In the genomic region with DNA sequence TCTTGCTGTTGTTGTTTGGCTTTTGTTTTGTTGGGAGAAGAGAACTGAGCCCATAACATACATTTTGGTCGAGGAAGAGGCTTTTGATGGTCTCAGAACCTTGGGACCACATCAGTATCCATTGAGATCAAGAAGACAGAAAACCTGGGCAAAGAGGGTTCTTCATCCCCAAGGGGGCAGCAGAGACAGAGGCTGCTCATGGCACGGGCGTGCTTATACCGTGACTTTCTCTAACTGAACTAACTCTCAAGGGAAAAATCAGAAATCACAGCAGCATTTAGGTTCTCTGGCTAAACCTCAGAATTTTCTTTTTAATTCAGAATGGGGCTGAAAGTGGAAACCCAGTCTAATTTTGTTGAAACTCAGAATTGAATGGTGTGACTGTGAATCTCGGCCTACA, we compare ENCODE assay signal across 24 mouse cellular contexts. TPM values are rescaled to one million over a fixed set of nuclear protein-coding genes. Genes with fewer than 3 reads are reported as not detected.
DNase-seq lines count a peak whose midpoint lies in the region; ATAC-seq and TF ChIP-seq lines count a peak whose summit lies in the region.
"Had no signal": no experiment of that assay in that cellular context is flagged by ENCODE, and none has a peak within 500 bp of the region (broad histone marks: within the 10 kb centered on the region; RNA-seq: fewer than 3 reads in every experiment).

No protein-coding gene starts in this region.

- H3K9ac ChIP-seq in forebrain, embryonic 14.5 days (ENCODE audit: low read length) = no peak overlapping the region
- no peak overlapping the region for H3K9ac ChIP-seq in forebrain, embryonic 15.5 days (replicated peaks)
- H3K9ac ChIP-seq in CH12.LX (ENCODE audit: insufficient read depth, low read depth) = no peak overlapping the region
- H3K9ac ChIP-seq: embryonic facial prominence, embryonic 12.5 days; hindbrain, embryonic 15.5 days; neural tube, embryonic 13.5 days had no signal

- no peaks in the 10 kb centered on the region for H3K79me2 ChIP-seq in CH12.LX (replicated peaks; ENCODE audit: control insufficient read depth, extremely low read depth, insufficient read depth, poor library complexity, severe bottlenecking)

- ATAC-seq in forebrain, embryonic 14.5 days = no peak
- no peak for ATAC-seq in forebrain, embryonic 15.5 days (replicated peaks)
- no peak for ATAC-seq in erythroblast, adult 5-6 weeks (replicated peaks; ENCODE audit: low FRiP score, poor library complexity, severe bottlenecking)

- TF ChIP-seq RAD21 in CH12.LX (IDR thresholded peaks at IDR 0.05; ENCODE audit: low read depth, low read length) = peak; percentile 38

- H3K9me3 ChIP-seq in forebrain, embryonic 14.5 days (replicated peaks; ENCODE audit: control insufficient read depth, low read length) = no peaks in the 10 kb centered on the region
- no peaks in the 10 kb centered on the region for H3K9me3 ChIP-seq in forebrain, embryonic 15.5 days
- no peaks in the 10 kb centered on the region for H3K9me3 ChIP-seq in CH12.LX (replicated peaks; ENCODE audit: low read length)
- H3K9me3 ChIP-seq: embryonic facial prominence, embryonic 12.5 days; forebrain, embryonic 10.5 days; G1E; hindbrain, embryonic 15.5 days; neural tube, embryonic 13.5 days had no signal

- in situ Hi-C loops in CH12.LX (cut with MboI; ENCODE audit: low pct_ligation_motif_present, low pct_unique_long_range_greater_than_20kb, low sequenced_read_pairs) = no loop called here

- intact Hi-C loops in left cerebral cortex, adult 2 months (cut with DNase I) = loop anchor here (5.0 kb wide), 1 partner anchor 93 kb away; no protein-coding TSS in a partner anchor

- H3K4me3 ChIP-seq in forebrain, embryonic 14.5 days (ENCODE audit: low read depth, low read length) = no peak overlapping the region
- no peak overlapping the region for H3K4me3 ChIP-seq in forebrain, embryonic 15.5 days
- no peak overlapping the region for H3K4me3 ChIP-seq in left cerebral cortex, adult 2 months
- no peak overlapping the region for H3K4me3 ChIP-seq in CH12.LX (replicated peaks in 1 of 3; ENCODE audit: low read depth in 2 of 3, low read length in 2 of 3, poor library complexity in 1 of 3)
- H3K4me3 ChIP-seq: embryonic facial prominence, embryonic 12.5 days; forebrain, embryonic 10.5 days; gastrocnemius, adult 2 months; hindbrain, embryonic 15.5 days; neural tube, embryonic 13.5 days had no signal

- peak; percentile 36 for TF ChIP-seq CTCF in left cerebral cortex, adult 2 months (IDR thresholded peaks at IDR 0.05)
- TF ChIP-seq CTCF in CH12.LX (conservative IDR thresholded peaks at IDR 0.05 in 1 of 2, IDR thresholded peaks at IDR 0.05 in 1 of 2; ENCODE audit: low read depth in 2 of 2, low read length in 2 of 2) = peak in 1 of 2 experiments; percentile 57; a peak in 2 of 4 replicates

- H3K27me3 ChIP-seq in forebrain, embryonic 14.5 days (replicated peaks; ENCODE audit: control insufficient read depth, insufficient read depth, low read length) = no peaks in the 10 kb centered on the region
- no peaks in the 10 kb centered on the region for H3K27me3 ChIP-seq in forebrain, embryonic 15.5 days
- peaks cover 38% of the 10 kb centered on the region for H3K27me3 ChIP-seq in CH12.LX (replicated peaks)
- H3K27me3 ChIP-seq: embryonic facial prominence, embryonic 12.5 days; hindbrain, embryonic 15.5 days; neural tube, embryonic 13.5 days had no signal

- H3K4me2 ChIP-seq in forebrain, embryonic 14.5 days (ENCODE audit: low read length) = no peak overlapping the region
- no peak overlapping the region for H3K4me2 ChIP-seq in forebrain, embryonic 15.5 days (replicated peaks)
- H3K4me2 ChIP-seq in CH12.LX (ENCODE audit: insufficient read depth, low read depth, poor library complexity, severe bottlenecking) = 0 out of 2 replicates have a peak overlapping the region, but pooled peaks have one; percentile 30
- H3K4me2 ChIP-seq: embryonic facial prominence, embryonic 12.5 days; hindbrain, embryonic 15.5 days; neural tube, embryonic 13.5 days had no signal

- peaks cover 3% of the 10 kb centered on the region; the same call in 1 of the 2 replicates for H3K4me1 ChIP-seq in forebrain, embryonic 14.5 days (ENCODE audit: control insufficient read depth, insufficient read depth, low read length)
- H3K4me1 ChIP-seq in forebrain, embryonic 15.5 days = peaks cover 10% of the 10 kb centered on the region
- H3K4me1 ChIP-seq in CH12.LX (ENCODE audit: control insufficient read depth in 1 of 2, insufficient read depth in 2 of 2) = 0 out of 4 replicates have a peak, but pooled peaks cover 0 to 5% of the 10 kb centered on the region in 2 experiments
- H3K4me1 ChIP-seq: embryonic facial prominence, embryonic 12.5 days; forebrain, embryonic 10.5 days had no signal

- H3K27ac ChIP-seq in forebrain, embryonic 14.5 days (ENCODE audit: low read depth, low read length) = no peak overlapping the region
- H3K27ac ChIP-seq in forebrain, embryonic 15.5 days (replicated peaks) = no peak overlapping the region
- H3K27ac ChIP-seq in left cerebral cortex, adult 2 months = no peak overlapping the region
- no peak overlapping the region for H3K27ac ChIP-seq in CH12.LX (ENCODE audit: insufficient read depth, low read depth)
- H3K27ac ChIP-seq: embryonic facial prominence, embryonic 12.5 days; forebrain, embryonic 10.5 days; gastrocnemius, adult 2 months; hindbrain, embryonic 15.5 days; neural tube, embryonic 13.5 days had no signal

- 57% methylated on average over 5 of the region's 5 CpGs for WGBS in forebrain, embryonic 14.5 days
- 53% methylated on average over 5 of the region's 5 CpGs for WGBS in forebrain, embryonic 15.5 days

- dilution Hi-C loops in CH12.LX (cut with MboI; ENCODE audit: extremely low pct_ligation_motif_present, extremely low pct_unique_long_range_greater_than_20kb, low sequenced_read_pairs) = no loop called here

- peak; percentile 3 for DNase-seq in forebrain, embryonic 14.5 days (ENCODE audit: low spot score)
- no peak for DNase-seq in left cerebral cortex, adult 2 months (ENCODE audit: extremely low spot score in 1 of 2, low spot score in 2 of 2)
- no peak for DNase-seq in left cerebral cortex, adult 9 months (ENCODE audit: low spot score in 2 of 2)
- peak; percentile 24 for DNase-seq in CH12.LX (ENCODE audit: extremely low read depth)
- peak; percentile 2 for DNase-seq in induced T-regulatory cell, adult 2 months (ENCODE audit: low read depth)
- DNase-seq in B cell, adult 2 months = no peak
- DNase-seq: adrenal gland, postnatal 14 days; gastrocnemius, adult 2 months; kidney, adult 8-10 months; lung, adult 18-20 months; thymus, postnatal 14 days had no signal

- TF ChIP-seq EP300 in CH12.LX (IDR thresholded peaks at IDR 0.05; ENCODE audit: low read length) = no peak

- H3K36me3 ChIP-seq in forebrain, embryonic 14.5 days (ENCODE audit: control insufficient read depth, insufficient read depth, low read length) = no peaks in the 10 kb centered on the region
- no peaks in the 10 kb centered on the region for H3K36me3 ChIP-seq in forebrain, embryonic 15.5 days
- no peaks in the 10 kb centered on the region for H3K36me3 ChIP-seq in CH12.LX (replicated peaks in 1 of 2; ENCODE audit: control insufficient read depth in 1 of 2, insufficient read depth in 1 of 2, low read length in 1 of 2)
- H3K36me3 ChIP-seq: embryonic facial prominence, embryonic 12.5 days; forebrain, embryonic 10.5 days; G1E; hindbrain, embryonic 15.5 days; neural tube, embryonic 13.5 days had no signal

- no peak for TF ChIP-seq POLR2A in CH12.LX (IDR thresholded peaks at IDR 0.05; ENCODE audit: low read depth, low read length)

TF ChIP-seq in CH12.LX, 34 proteins besides CTCF, POLR2A, EP300 and RAD21:
- TF ChIP-seq CHD2 (IDR thresholded peaks at IDR 0.05; ENCODE audit: low read length) (no peak), BHLHE40 (IDR thresholded peaks at IDR 0.05; ENCODE audit: low read depth, low read length) (peak; percentile 76), SMC3 (IDR thresholded peaks at IDR 0.05; ENCODE audit: low read depth, low read length) (peak; percentile 15; the same call in 1 of the 2 replicates)

RNA-seq across cellular contexts. Expression of a gene that starts 14.3 kb away (rescaled TPM):
- not detected in 2 replicates for polyA plus RNA-seq in forebrain, embryonic 14.5 days (2014; fragmentation: Nextera tagmentation; extraction: Ambion mirVana)
- polyA plus RNA-seq in forebrain, embryonic 15.5 days (2015; fragmentation: Nextera tagmentation; extraction: Ambion mirVana) = not detected in 2 replicates
- not detected for total RNA-seq in left cerebral cortex, adult 2 months (2021)
- total RNA-seq in CH12.LX (2012; rRNA removed) = not detected in 2 replicates
- total RNA-seq in CH12.LX (2014; rRNA removed) = not detected in 2 replicates
- not detected in 2 replicates for polyA plus RNA-seq in CH12.LX (2012; ENCODE audit: insufficient read length, low read depth)
- total RNA-seq in erythroblast, adult 5-6 weeks (2015; ENCODE audit: low replicate concordance) = not detected in 2 replicates
- not detected in 2 replicates for total RNA-seq in erythroblast, adult 5-6 weeks (2017; ENCODE audit: low replicate concordance)
- total RNA-seq: adrenal gland, postnatal 14 days; gastrocnemius, adult 2 months; left cerebral cortex, adult 18-20 months; megakaryocyte progenitor cell, adult 5-6 weeks had no signal
- polyA plus RNA-seq: C2C12; embryonic facial prominence, embryonic 12.5 days; forebrain, embryonic 10.5 days; G1E; heart, embryonic 14.5 days; hindbrain, embryonic 15.5 days; neural tube, embryonic 13.5 days; stomach, embryonic 16.5 days had no signal

RNA-seq across cellular contexts. Expression of a gene that starts 20.2 kb away (rescaled TPM):
- polyA plus RNA-seq in forebrain, embryonic 14.5 days (2014; fragmentation: Nextera tagmentation; extraction: Ambion mirVana) = not detected in 2 replicates
- polyA plus RNA-seq in forebrain, embryonic 15.5 days (2015; fragmentation: Nextera tagmentation; extraction: Ambion mirVana) = not detected in 2 replicates
- total RNA-seq in left cerebral cortex, adult 2 months (2021) = not detected
- not detected in 2 replicates for total RNA-seq in CH12.LX (2012; rRNA removed)
- not detected in 2 replicates for total RNA-seq in CH12.LX (2014; rRNA removed)
- polyA plus RNA-seq in CH12.LX (2012; ENCODE audit: insufficient read length, low read depth) = not detected in 2 replicates
- not detected in 2 replicates for total RNA-seq in erythroblast, adult 5-6 weeks (2015; ENCODE audit: low replicate concordance)
- total RNA-seq in erythroblast, adult 5-6 weeks (2017; ENCODE audit: low replicate concordance) = not detected in 2 replicates
- total RNA-seq: gastrocnemius, adult 2 months; left cerebral cortex, adult 18-20 months; megakaryocyte progenitor cell, adult 5-6 weeks had no signal
- polyA plus RNA-seq: C2C12; embryonic facial prominence, embryonic 12.5 days; forebrain, embryonic 10.5 days; G1E; heart, embryonic 14.5 days; hindbrain, embryonic 15.5 days; limb, embryonic 14.5 days; neural tube, embryonic 13.5 days; stomach, embryonic 16.5 days had no signal

RNA-seq across cellular contexts. Expression of a gene that starts 33.3 kb away (rescaled TPM):
- not detected in 2 replicates for polyA plus RNA-seq in forebrain, embryonic 14.5 days (2014; fragmentation: Nextera tagmentation; extraction: Ambion mirVana)
- not detected in 2 replicates for polyA plus RNA-seq in forebrain, embryonic 15.5 days (2015; fragmentation: Nextera tagmentation; extraction: Ambion mirVana)
- total RNA-seq in left cerebral cortex, adult 2 months (2021) = not detected
- total RNA-seq in CH12.LX (2012; rRNA removed) (not detected in 2 replicates), CH12.LX (2014; rRNA removed) (not detected in 2 replicates)
- polyA plus RNA-seq in CH12.LX (2012; ENCODE audit: insufficient read length, low read depth) = not detected in 2 replicates
- not detected in 2 replicates for total RNA-seq in erythroblast, adult 5-6 weeks (2015; ENCODE audit: low replicate concordance)
- not detected in 2 replicates for total RNA-seq in erythroblast, adult 5-6 weeks (2017; ENCODE audit: low replicate concordance)
- total RNA-seq: adrenal gland, postnatal 14 days; gastrocnemius, adult 2 months; left cerebral cortex, adult 18-20 months; megakaryocyte progenitor cell, adult 5-6 weeks had no signal
- polyA plus RNA-seq: embryonic facial prominence, embryonic 12.5 days; forebrain, embryonic 10.5 days; G1E; heart, embryonic 14.5 days; hindbrain, embryonic 15.5 days; limb, embryonic 14.5 days; neural tube, embryonic 13.5 days; stomach, embryonic 16.5 days had no signal

Comparison
In these comparisons a context has a peak if more than half of its experiments do, and no peak if none do; other contexts are left out.
1. DNase-seq: peak in forebrain, embryonic 14.5 days (single experiment), CH12.LX (single experiment) and induced T-regulatory cell, adult 2 months (single experiment); none in left cerebral cortex, adult 2 months (0 of 2), left cerebral cortex, adult 9 months (0 of 2) and B cell, adult 2 months (0 of 2).